ENCODE assay signal across 37 mouse cellular contexts in the genomic region with DNA sequence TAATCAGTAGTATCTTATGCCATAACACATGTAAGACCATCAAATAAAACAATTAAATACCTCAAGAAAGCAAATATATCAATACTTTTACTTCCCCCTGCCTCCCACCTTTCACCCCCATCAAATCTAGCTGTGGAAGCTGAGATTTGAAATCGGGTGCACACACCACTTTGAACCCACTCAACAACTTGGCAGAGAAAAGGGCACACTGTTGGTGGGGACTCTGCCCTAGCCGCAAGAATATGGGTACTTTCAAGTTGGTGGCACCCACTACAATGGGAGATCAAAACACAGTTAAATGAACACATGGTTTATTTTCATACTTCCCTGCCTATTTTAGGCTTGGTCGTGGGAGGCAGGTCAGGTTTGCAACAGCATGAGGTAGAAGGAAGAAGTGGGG. TPM values are rescaled to one million over a fixed set of nuclear protein-coding genes. Genes with fewer than 3 reads are reported as not detected.
DNase-seq lines count a peak whose midpoint lies in the region; TF ChIP-seq lines count a peak whose summit lies in the region.
"Had no signal": no experiment of that assay in that cellular context is flagged by ENCODE, and none has a peak within 500 bp of the region (broad histone marks: within the 10 kb centered on the region; RNA-seq: fewer than 3 reads in every experiment).

No protein-coding gene starts in this region.

- H3K4me1 ChIP-seq in thymus, adult 2 months (replicated peaks; ENCODE audit: control insufficient read depth, insufficient read depth, low read length), result peaks cover 5% of the 10 kb centered on the region; the same call in 1 of the 2 replicates
- H3K4me1 ChIP-seq: embryonic facial prominence, embryonic 12.5 days; forebrain, embryonic 10.5 days; forebrain, embryonic 15.5 days; heart, embryonic 13.5 days; hindbrain, embryonic 10.5 days; hindbrain, embryonic 15.5 days; limb, embryonic 12.5 days; liver, embryonic 15.5 days; lung, embryonic 15.5 days; neural tube, embryonic 12.5 days; stomach, embryonic 15.5 days had no signal

- no peak for TF ChIP-seq CTCF in thymus, adult 2 months (IDR thresholded peaks at IDR 0.05; ENCODE audit: borderline replicate concordance, control insufficient read depth, extremely low read depth, insufficient read depth, low read length, poor library complexity)

- WGBS in thymus, adult 2 months, result 33% methylated on average over 3 of the region's 3 CpGs

- DNase-seq in thymus, adult 2 months, result peak; percentile 21
- no peak for DNase-seq in thymus, adult 18-20 months
- peak; percentile 61 for DNase-seq in T-cell, adult 2 months (ENCODE audit: low spot score)
- peak; percentile 21 for DNase-seq in thymus, postnatal 0 days (ENCODE audit: low spot score)
- DNase-seq in layer of hippocampus, adult 8-10 months (ENCODE audit: low spot score in 2 of 2), result no peak
- DNase-seq in heart, adult 18-20 months, result no peak
- DNase-seq in heart, postnatal 10 days, result no peak
- DNase-seq: adrenal gland, adult 2 months; cerebellum, adult 8-10 months; cerebellum, postnatal 25 days; embryo, embryonic 11 days; heart, postnatal 14 days; kidney, adult 9 months; kidney, postnatal 10 days; layer of hippocampus, adult 9-11 months; lung, postnatal 36 days; right cerebral cortex, adult 18-20 months had no signal

- no peak overlapping the region; the same call in 1 of the 2 replicates for H3K27ac ChIP-seq in thymus, adult 2 months (ENCODE audit: control insufficient read depth, insufficient read depth, low read length)
- H3K27ac ChIP-seq: embryonic facial prominence, embryonic 12.5 days; forebrain, embryonic 10.5 days; forebrain, embryonic 15.5 days; heart, embryonic 13.5 days; hindbrain, embryonic 10.5 days; hindbrain, embryonic 15.5 days; limb, embryonic 12.5 days; liver, embryonic 15.5 days; lung, embryonic 15.5 days; neural tube, embryonic 12.5 days; stomach, embryonic 15.5 days had no signal

- H3K36me3 ChIP-seq in thymus, adult 2 months (ENCODE audit: control insufficient read depth, insufficient read depth, low read length), result no peaks in the 10 kb centered on the region
- H3K36me3 ChIP-seq: embryonic facial prominence, embryonic 12.5 days; forebrain, embryonic 10.5 days; forebrain, embryonic 15.5 days; heart, embryonic 13.5 days; hindbrain, embryonic 10.5 days; hindbrain, embryonic 15.5 days; limb, embryonic 12.5 days; liver, embryonic 15.5 days; lung, embryonic 15.5 days; neural tube, embryonic 12.5 days; stomach, embryonic 15.5 days had no signal

- no peak for TF ChIP-seq POLR2A in thymus, adult 2 months (IDR thresholded peaks at IDR 0.05; ENCODE audit: control insufficient read depth, extremely low read depth, insufficient read depth, low read length, poor library complexity)

- intact Hi-C loops in heart, postnatal 10 days (cut with DNase I), result loop anchor here (10.0 kb wide), 1 partner anchor 167 kb away; a partner anchor contains a TSS

- no peak overlapping the region for H3K4me3 ChIP-seq in thymus, adult 2 months (ENCODE audit: control insufficient read depth, insufficient read depth, low read length)
- H3K4me3 ChIP-seq: embryonic facial prominence, embryonic 12.5 days; forebrain, embryonic 10.5 days; forebrain, embryonic 15.5 days; heart, embryonic 13.5 days; hindbrain, embryonic 10.5 days; hindbrain, embryonic 15.5 days; limb, embryonic 12.5 days; liver, embryonic 15.5 days; lung, embryonic 15.5 days; neural tube, embryonic 12.5 days; stomach, embryonic 15.5 days had no signal

- H3K27me3 ChIP-seq in thymus, adult 2 months (ENCODE audit: control insufficient read depth, insufficient read depth, low read length), result no peaks in the 10 kb centered on the region
- H3K27me3 ChIP-seq: embryonic facial prominence, embryonic 12.5 days; forebrain, embryonic 15.5 days; heart, embryonic 13.5 days; hindbrain, embryonic 15.5 days; limb, embryonic 12.5 days; liver, embryonic 15.5 days; lung, embryonic 15.5 days; neural tube, embryonic 12.5 days; stomach, embryonic 15.5 days had no signal

RNA-seq across cellular contexts. Expression of a gene that starts 9.9 kb away (rescaled TPM):
- 6.0 and 7.2 TPM in 2 replicates for polyA plus RNA-seq in thymus, adult 2 months (2012; rRNA removed)
- polyA plus RNA-seq in thymus, postnatal 0 days (2015; fragmentation: Nextera tagmentation; extraction: Ambion mirVana), result 3.1 and 4.3 TPM in 2 replicates
- total RNA-seq in layer of hippocampus, adult 8-10 months (2022), result not detected
- under 1 TPM in 1 of 2 experiments, not detected in 1; 0.31 TPM for total RNA-seq in heart, adult 18-20 months (2021)
- under 1 TPM in 1 of 2 experiments, not detected in 1; 0.22 TPM for total RNA-seq in heart, postnatal 10 days (2021)
- total RNA-seq: adrenal gland, adult 2 months; gastrocnemius, adult 8-10 months; gastrocnemius, postnatal 4 days; heart, adult 8-10 months; left cerebral cortex, adult 18-20 months; left cerebral cortex, postnatal 25 days had no signal
- polyA plus RNA-seq: adrenal gland, adult 2 months; embryonic facial prominence, embryonic 12.5 days; forebrain, embryonic 10.5 days; forebrain, embryonic 15.5 days; heart, embryonic 13.5 days; hindbrain, embryonic 10.5 days; hindbrain, embryonic 15.5 days; intestine, postnatal 0 days; limb, embryonic 12.5 days; liver, adult 2 months; liver, embryonic 15.5 days; lung, embryonic 15.5 days; midbrain, embryonic 11.5 days; midbrain, embryonic 16.5 days; neural tube, embryonic 12.5 days; stomach, embryonic 15.5 days had no signal

Comparison
In these comparisons a context has a peak if more than half of its experiments do, and no peak if none do; other contexts are left out.
1. DNase-seq: peak in thymus, adult 2 months (single experiment), T-cell, adult 2 months (single experiment) and thymus, postnatal 0 days (single experiment); none in thymus, adult 18-20 months (0 of 2), layer of hippocampus, adult 8-10 months (0 of 2), heart, adult 18-20 months (0 of 2) and heart, postnatal 10 days (0 of 2).